In the genomic region with DNA sequence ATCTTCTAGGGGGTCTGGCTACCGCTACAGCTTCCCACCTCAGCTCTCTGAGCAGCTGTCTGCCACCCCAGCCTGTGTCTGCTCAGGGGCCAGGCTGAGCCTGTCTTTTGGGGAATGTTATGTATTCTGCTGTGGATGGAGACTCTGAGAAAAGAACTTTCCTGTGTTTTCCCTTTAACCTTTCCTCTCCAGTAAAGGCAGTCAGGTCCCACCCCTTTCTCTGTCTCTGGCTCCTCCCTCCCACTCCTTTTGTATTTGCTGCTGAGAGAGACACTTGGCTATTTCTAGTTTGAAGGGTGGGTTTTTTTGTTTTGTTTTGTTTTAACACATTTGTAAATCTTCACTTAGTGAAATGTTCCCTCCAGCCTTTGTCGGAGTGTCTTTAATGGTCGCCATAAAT, we compare ENCODE assay signal across 30 mouse cellular contexts. TPM values are rescaled to one million over a fixed set of nuclear protein-coding genes. Genes with fewer than 3 reads are reported as not detected.
DNase-seq lines count a peak whose midpoint lies in the region; ATAC-seq and TF ChIP-seq lines count a peak whose summit lies in the region.
"Had no signal": no experiment of that assay in that cellular context is flagged by ENCODE, and none has a peak within 500 bp of the region (broad histone marks: within the 10 kb centered on the region; RNA-seq: fewer than 3 reads in every experiment).

No protein-coding gene starts in this region.

- H3K9ac ChIP-seq in hindbrain, postnatal 0 days (replicated peaks; ENCODE audit: low read length): no peak overlapping the region
- no peak overlapping the region for H3K9ac ChIP-seq in midbrain, embryonic 11.5 days (ENCODE audit: low read length)
- H3K9ac ChIP-seq in midbrain, embryonic 15.5 days: no peak overlapping the region
- H3K9ac ChIP-seq: forebrain, postnatal 0 days; hindbrain, embryonic 15.5 days; intestine, embryonic 15.5 days; liver, embryonic 13.5 days; stomach, embryonic 15.5 days had no signal

- H3K9me3 ChIP-seq in hindbrain, embryonic 10.5 days: no peaks in the 10 kb centered on the region
- no peaks in the 10 kb centered on the region for H3K9me3 ChIP-seq in hindbrain, postnatal 0 days (ENCODE audit: low read length)
- no peaks in the 10 kb centered on the region for H3K9me3 ChIP-seq in midbrain, embryonic 11.5 days (ENCODE audit: control insufficient read depth, low read length)
- H3K9me3 ChIP-seq in midbrain, embryonic 15.5 days: no peaks in the 10 kb centered on the region
- H3K9me3 ChIP-seq: embryonic facial prominence, embryonic 10.5 days; heart, embryonic 13.5 days; hindbrain, embryonic 15.5 days; intestine, embryonic 15.5 days; liver, embryonic 13.5 days; megakaryocyte, embryonic 14.5 days; stomach, embryonic 15.5 days had no signal

- H3K4me2 ChIP-seq in hindbrain, postnatal 0 days (ENCODE audit: low read depth, low read length): no peak overlapping the region
- H3K4me2 ChIP-seq in midbrain, embryonic 11.5 days: no peak overlapping the region
- H3K4me2 ChIP-seq in midbrain, embryonic 15.5 days: no peak overlapping the region

- TF ChIP-seq CTCF in hindbrain, postnatal 0 days (IDR thresholded peaks at IDR 0.05; ENCODE audit: low read depth): no peak

- H3K27ac ChIP-seq in hindbrain, embryonic 10.5 days: peak overlapping the region; percentile 85; the same call in 1 of the 2 replicates
- H3K27ac ChIP-seq in hindbrain, postnatal 0 days: no peak overlapping the region
- H3K27ac ChIP-seq in midbrain, embryonic 11.5 days (ENCODE audit: low read depth, low read length): no peak overlapping the region; the same call in 1 of the 2 replicates
- no peak overlapping the region for H3K27ac ChIP-seq in midbrain, embryonic 15.5 days
- H3K27ac ChIP-seq: embryonic facial prominence, embryonic 10.5 days; heart, embryonic 13.5 days; hindbrain, embryonic 15.5 days; intestine, embryonic 15.5 days; left cerebral cortex, adult 2 months; liver, embryonic 13.5 days; stomach, embryonic 15.5 days had no signal

- no peaks in the 10 kb centered on the region for H3K36me3 ChIP-seq in hindbrain, embryonic 10.5 days
- no peaks in the 10 kb centered on the region for H3K36me3 ChIP-seq in hindbrain, postnatal 0 days (ENCODE audit: insufficient read depth, low read length)
- H3K36me3 ChIP-seq in midbrain, embryonic 11.5 days (ENCODE audit: control insufficient read depth, insufficient read depth, low read length): no peaks in the 10 kb centered on the region
- no peaks in the 10 kb centered on the region for H3K36me3 ChIP-seq in midbrain, embryonic 15.5 days (replicated peaks)
- H3K36me3 ChIP-seq: embryonic facial prominence, embryonic 10.5 days; heart, embryonic 13.5 days; hindbrain, embryonic 15.5 days; intestine, embryonic 15.5 days; liver, embryonic 13.5 days; stomach, embryonic 15.5 days had no signal

- no peak for DNase-seq in hindbrain, embryonic 10.5 days (ENCODE audit: low spot score)
- DNase-seq in hindbrain, postnatal 0 days (ENCODE audit: low spot score): no peak
- DNase-seq in midbrain, embryonic 11.5 days (ENCODE audit: low spot score, missing footprints): peak; percentile 85
- DNase-seq in ZHBTc4 (ENCODE audit: low read depth, low spot score): peak; percentile 46
- peak; percentile 55 for DNase-seq in mesoderm, embryonic 11.5 days (ENCODE audit: low read depth, low spot score)
- no peak for DNase-seq in lung, postnatal 10 days
- DNase-seq in heart, postnatal 25 days (ENCODE audit: low spot score): no peak
- DNase-seq: adrenal gland, postnatal 25 days; cerebellum, adult 11 months; cerebellum, adult 9-11 months; forebrain, postnatal 0 days; gastrocnemius, postnatal 25 days; heart, adult 18-20 months; heart, postnatal 14 days; kidney, postnatal 10 days; liver, embryonic 13.5 days; lung, adult 2 months; lung, postnatal 36 days; right cerebral cortex, postnatal 4 days; thymus, adult 2 months; thymus, postnatal 4 days had no signal

- 40% methylated on average over 3 of the region's 3 CpGs for WGBS in hindbrain, embryonic 10.5 days
- WGBS in hindbrain, postnatal 0 days: 45% methylated on average over 3 of the region's 3 CpGs
- 48% methylated on average over 3 of the region's 3 CpGs for WGBS in midbrain, embryonic 11.5 days
- 30% methylated on average over 3 of the region's 3 CpGs for WGBS in midbrain, embryonic 15.5 days

- ATAC-seq in hindbrain, postnatal 0 days: no peak
- peak; percentile 34; the same call in 1 of the 2 replicates for ATAC-seq in midbrain, embryonic 11.5 days (ENCODE audit: low FRiP score)
- ATAC-seq in midbrain, embryonic 15.5 days (replicated peaks): no peak
- ATAC-seq: forebrain, postnatal 0 days; intestine, embryonic 15.5 days had no signal

- H3K4me3 ChIP-seq in hindbrain, embryonic 10.5 days: 0 out of 2 replicates have a peak overlapping the region, but pooled peaks have one; percentile 10
- H3K4me3 ChIP-seq in hindbrain, postnatal 0 days (ENCODE audit: low read length): no peak overlapping the region
- H3K4me3 ChIP-seq in midbrain, embryonic 11.5 days (ENCODE audit: low read depth, low read length): no peak overlapping the region
- H3K4me3 ChIP-seq in midbrain, embryonic 15.5 days: no peak overlapping the region
- H3K4me3 ChIP-seq: hindbrain, embryonic 15.5 days; left cerebral cortex, adult 2 months; megakaryocyte, embryonic 14.5 days; myocyte had no signal

- H3K27me3 ChIP-seq in hindbrain, embryonic 10.5 days (ENCODE audit: insufficient read depth, poor library complexity, severe bottlenecking): peaks cover 59% of the 10 kb centered on the region
- H3K27me3 ChIP-seq in hindbrain, postnatal 0 days (ENCODE audit: insufficient read depth, low read length): no peaks in the 10 kb centered on the region
- H3K27me3 ChIP-seq in midbrain, embryonic 11.5 days (ENCODE audit: control insufficient read depth, insufficient read depth, low read length): peaks cover 16% of the 10 kb centered on the region
- peaks cover 9% of the 10 kb centered on the region for H3K27me3 ChIP-seq in midbrain, embryonic 15.5 days (replicated peaks)

- H3K4me1 ChIP-seq in hindbrain, embryonic 10.5 days (replicated peaks): peaks cover 57% of the 10 kb centered on the region
- peaks cover 4% of the 10 kb centered on the region; the same call in 1 of the 2 replicates for H3K4me1 ChIP-seq in hindbrain, postnatal 0 days (ENCODE audit: insufficient read depth, low read length)
- peaks cover 18% of the 10 kb centered on the region for H3K4me1 ChIP-seq in midbrain, embryonic 11.5 days (ENCODE audit: control insufficient read depth, insufficient read depth, low read length)
- peaks cover 9% of the 10 kb centered on the region for H3K4me1 ChIP-seq in midbrain, embryonic 15.5 days
- H3K4me1 ChIP-seq: intestine, embryonic 15.5 days had no signal

- intact Hi-C loops in heart, postnatal 25 days (cut with DNase I): no loop called here

RNA-seq across cellular contexts. Expression of gene Scube2, which starts 1.2 kb away (rescaled TPM):
- polyA plus RNA-seq in hindbrain, embryonic 10.5 days (2016; fragmentation: Nextera tagmentation; extraction: Ambion mirVana): 4.7 and 5.8 TPM in 2 replicates
- total RNA-seq in hindbrain, postnatal 0 days (2014; rRNA removed): 6.6 and 8.2 TPM in 2 replicates
- 3.7 and 4.1 TPM in 2 replicates for polyA plus RNA-seq in hindbrain, postnatal 0 days (2015; fragmentation: Nextera tagmentation; extraction: Ambion mirVana)
- polyA plus RNA-seq in midbrain, embryonic 11.5 days (2014; fragmentation: Nextera tagmentation; extraction: Ambion mirVana): 3.6 and 4.2 TPM in 2 replicates
- 1.7 and 2.2 TPM in 2 replicates for polyA plus RNA-seq in midbrain, embryonic 15.5 days (2015; fragmentation: Nextera tagmentation; extraction: Ambion mirVana)
- 10 to 100 TPM; 22.6 to 24.0 TPM for total RNA-seq in heart, postnatal 25 days (2021)
- polyA plus RNA-seq: myocyte had no signal

Comparison
In these comparisons a context has a peak if more than half of its experiments do, and no peak if none do; other contexts are left out.
1. DNase-seq: peak in midbrain, embryonic 11.5 days (single experiment), ZHBTc4 (single experiment) and mesoderm, embryonic 11.5 days (single experiment); none in hindbrain, embryonic 10.5 days (single experiment), hindbrain, postnatal 0 days (single experiment), lung, postnatal 10 days (single experiment) and heart, postnatal 25 days (single experiment).